Mouse (Mus musculus) MEL (cell line): ENCODE measurements around the gene Ncoa3. TPM values are rescaled to one million over a fixed set of nuclear protein-coding genes. Genes with fewer than 3 reads are reported as not detected.

ENCODE experiments used
- DNase-seq: peaks from one replicate; pipeline ENCODE4 v3.0.0; 2011; ENCODE audit warnings: low read depth, low spot score
- H3K27ac ChIP-seq: 2 replicates; pipeline ENCODE4 v1.5.1; 2012; ENCODE audit warnings: low read depth, mild to moderate bottlenecking, control low read depth, low read length, moderate library complexity; ENCODE audit not compliant: control insufficient read depth
- H3K27me3 ChIP-seq, 2 experiments: fragments of 150-350 bp in 1 of 2; sonication (generic) in 1 of 2; 2 replicates each; pipeline ENCODE4 v1.6.1; 2012; ENCODE audit warnings: low read length in 2 of 2, mild to moderate bottlenecking in 2 of 2, improper control_type of control experiment in 1 of 2, moderate library complexity in 1 of 2; ENCODE audit not compliant: insufficient read depth in 2 of 2, control insufficient read depth in 1 of 2
- H3K36me3 ChIP-seq, 2 experiments: 2 replicates each; pipeline ENCODE4 v1.6.1; 2012 to 2014; ENCODE audit warnings: low read length in 2 of 2, improper control_type of control experiment in 1 of 2, inconsistent platforms in 1 of 2, mild to moderate bottlenecking in 1 of 2; ENCODE audit not compliant: insufficient read depth in 2 of 2, control insufficient read depth in 1 of 2
- H3K4me1 ChIP-seq, 2 experiments: fragments of 150-350 bp in 1 of 2; sonication (generic) in 1 of 2; 2 replicates each; pipeline ENCODE4 v1.6.1; 2012; ENCODE audit warnings: low read length in 2 of 2, improper control_type of control experiment in 1 of 2, mild to moderate bottlenecking in 1 of 2; ENCODE audit not compliant: insufficient read depth in 2 of 2, control insufficient read depth in 1 of 2
- H3K4me3 ChIP-seq, 2 experiments: fragments of 150-350 bp in 1 of 2; sonication (generic) in 1 of 2; 2 replicates each; pipeline ENCODE4 v1.5.1; 2012; ENCODE audit warnings: low read depth in 2 of 2, low read length in 2 of 2, mild to moderate bottlenecking in 2 of 2, moderate library complexity in 2 of 2, control low read depth in 1 of 2, improper control_type of control experiment in 1 of 2; ENCODE audit not compliant: control insufficient read depth in 1 of 2, insufficient read depth in 1 of 2
- H3K79me2 ChIP-seq: 2 replicates; pipeline ENCODE4 v1.6.1; 2012; ENCODE audit warnings: mild to moderate bottlenecking, low read length, moderate library complexity; ENCODE audit not compliant: control insufficient read depth, poor library complexity, insufficient read depth
- H3K9ac ChIP-seq: 2 replicates; pipeline ENCODE4 v1.6.1; 2012; ENCODE audit warnings: low read depth, mild to moderate bottlenecking, control low read depth, low read length, moderate library complexity; ENCODE audit not compliant: control insufficient read depth, poor library complexity, severe bottlenecking
- H3K9me3 ChIP-seq: fragments of 150-350 bp; sonication (generic); replicated peaks from 2 replicates; pipeline ENCODE4 v1.6.1; 2012; ENCODE audit warnings: mild to moderate bottlenecking, low read length, improper control_type of control experiment, moderate library complexity; ENCODE audit not compliant: insufficient read depth
- BHLHE40 ChIP-seq: IDR thresholded peaks from 2 replicates; pipeline ENCODE4 v1.6.1; 2012; ENCODE audit warnings: low read depth, mild to moderate bottlenecking, inconsistent platforms, low read length, improper control_type of control experiment, borderline replicate concordance
- CHD2 ChIP-seq: IDR thresholded peaks from 2 replicates; pipeline ENCODE4 v1.6.1; 2011; ENCODE audit warnings: low read length, improper control_type of control experiment
- CTCF ChIP-seq, 3 experiments: IDR thresholded peaks in 2 of 3; conservative IDR thresholded peaks in 1 of 3; 2 replicates each; pipeline ENCODE4 v1.5.1; 2011 to 2012; ENCODE audit warnings: low read length in 3 of 3, low read depth in 2 of 3, mild to moderate bottlenecking in 2 of 3, improper control_type of control experiment in 1 of 3, inconsistent platforms in 1 of 3, mixed read lengths in 1 of 3, moderate library complexity in 1 of 3; ENCODE audit not compliant: control insufficient read depth in 1 of 3, insufficient read depth in 1 of 3, poor library complexity in 1 of 3, severe bottlenecking in 1 of 3
- E2F4 ChIP-seq: IDR thresholded peaks from 2 replicates; pipeline ENCODE4 v1.6.1; 2011; ENCODE audit warnings: low read depth, low read length, improper control_type of control experiment, borderline replicate concordance
- ELF1 ChIP-seq: IDR thresholded peaks from 2 replicates; pipeline ENCODE4 v1.6.1; 2014; ENCODE audit warnings: low read depth, mild to moderate bottlenecking, inconsistent platforms, low read length, improper control_type of control experiment, moderate library complexity
- EP300 ChIP-seq, 2 experiments: IDR thresholded peaks; 2 replicates each; pipeline ENCODE4 v1.6.1; 2011; ENCODE audit warnings: improper control_type of control experiment in 2 of 2, low read length in 2 of 2, low read depth in 1 of 2, mild to moderate bottlenecking in 1 of 2
- ETS1 ChIP-seq: IDR thresholded peaks from 2 replicates; pipeline ENCODE4 v1.6.1; 2012; ENCODE audit warnings: low read depth, mild to moderate bottlenecking, inconsistent platforms, low read length, improper control_type of control experiment, moderate library complexity
- GABPA ChIP-seq: IDR thresholded peaks from 2 replicates; pipeline ENCODE4 v1.6.1; 2012; ENCODE audit warnings: low read depth, mild to moderate bottlenecking, inconsistent platforms, low read length, improper control_type of control experiment, moderate library complexity
- GATA1 ChIP-seq: IDR thresholded peaks from 2 replicates; pipeline ENCODE4 v1.6.1; 2011; ENCODE audit warnings: low read depth, low read length, improper control_type of control experiment
- HCFC1 ChIP-seq: IDR thresholded peaks from 2 replicates; pipeline ENCODE4 v1.6.1; 2012; ENCODE audit warnings: low read depth, mild to moderate bottlenecking, inconsistent platforms, low read length, improper control_type of control experiment, moderate library complexity
- JUND ChIP-seq: IDR thresholded peaks from 2 replicates; pipeline ENCODE4 v1.6.1; 2011; ENCODE audit warnings: low read depth, mild to moderate bottlenecking, improper control_type of control experiment, low read length
- KAT2A ChIP-seq: conservative IDR thresholded peaks from 2 replicates; pipeline ENCODE4 v1.6.1; 2012; ENCODE audit warnings: low read depth, low read length, improper control_type of control experiment, inconsistent platforms
- MAFK ChIP-seq: IDR thresholded peaks from 2 replicates; pipeline ENCODE4 v1.6.1; 2011; ENCODE audit warnings: low read depth, mild to moderate bottlenecking, low read length, improper control_type of control experiment, borderline replicate concordance
- MAX ChIP-seq: IDR thresholded peaks from 2 replicates; pipeline ENCODE4 v1.6.1; 2011; ENCODE audit warnings: low read length, improper control_type of control experiment
- MEF2A ChIP-seq: IDR thresholded peaks from 2 replicates; pipeline ENCODE4 v1.6.1; 2014; ENCODE audit warnings: low read depth, mild to moderate bottlenecking, inconsistent platforms, low read length, improper control_type of control experiment; ENCODE audit not compliant: poor library complexity, insufficient replicate concordance, severe bottlenecking; ENCODE audit errors: extremely low read depth
- MXI1 ChIP-seq: IDR thresholded peaks from 2 replicates; pipeline ENCODE4 v1.6.1; 2011; ENCODE audit warnings: mild to moderate bottlenecking, low read depth, low read length, improper control_type of control experiment
- NELFE ChIP-seq: IDR thresholded peaks from 2 replicates; pipeline ENCODE4 v1.6.1; 2011; ENCODE audit warnings: low read depth, low read length, improper control_type of control experiment
- NRF1 ChIP-seq: IDR thresholded peaks from 2 replicates; pipeline ENCODE4 v1.6.1; 2014; ENCODE audit warnings: low read depth, mild to moderate bottlenecking, inconsistent platforms, low read length, improper control_type of control experiment, moderate library complexity; ENCODE audit not compliant: poor library complexity, insufficient read depth, severe bottlenecking
- POLR2A ChIP-seq, 2 experiments: IDR thresholded peaks; 2 replicates each; pipeline ENCODE4 v1.6.1; 2011 to 2012; ENCODE audit warnings: low read length in 2 of 2, mild to moderate bottlenecking in 2 of 2, control low read depth in 1 of 2, improper control_type of control experiment in 1 of 2, low read depth in 1 of 2, moderate library complexity in 1 of 2; ENCODE audit not compliant: control insufficient read depth in 1 of 2, insufficient read depth in 1 of 2, poor library complexity in 1 of 2
- POLR2AphosphoS2 ChIP-seq: IDR thresholded peaks from 2 replicates; pipeline ENCODE4 v1.6.1; 2011; ENCODE audit warnings: low read length, improper control_type of control experiment
- POLR2AphosphoS5 ChIP-seq: IDR thresholded peaks from 2 replicates; pipeline ENCODE4 v1.6.1; 2012; ENCODE audit warnings: low read depth, borderline replicate concordance, mild to moderate bottlenecking, inconsistent platforms, low read length, moderate library complexity, mixed read lengths
- RAD21 ChIP-seq: IDR thresholded peaks from 2 replicates; pipeline ENCODE4 v1.6.1; 2011; ENCODE audit warnings: mild to moderate bottlenecking, low read depth, low read length, improper control_type of control experiment
- RCOR1 ChIP-seq: IDR thresholded peaks from 2 replicates; pipeline ENCODE4 v1.6.1; 2012; ENCODE audit warnings: low read depth, mild to moderate bottlenecking, inconsistent platforms, low read length, improper control_type of control experiment
- SIN3A ChIP-seq: IDR thresholded peaks from 2 replicates; pipeline ENCODE4 v1.6.1; 2012; ENCODE audit warnings: low read length, improper control_type of control experiment, inconsistent platforms
- SMC3 ChIP-seq: IDR thresholded peaks from 2 replicates; pipeline ENCODE4 v1.6.1; 2011; ENCODE audit warnings: low read depth, low read length, improper control_type of control experiment
- TCF12 ChIP-seq: IDR thresholded peaks from 2 replicates; pipeline ENCODE4 v1.6.1; 2014; ENCODE audit warnings: low read depth, mild to moderate bottlenecking, inconsistent platforms, low read length, improper control_type of control experiment, moderate library complexity
- USF1 ChIP-seq: IDR thresholded peaks from 2 replicates; pipeline ENCODE4 v1.6.1; 2014; ENCODE audit warnings: low read depth, mild to moderate bottlenecking, inconsistent platforms, low read length, improper control_type of control experiment, moderate library complexity
- USF2 ChIP-seq, 2 experiments: IDR thresholded peaks; 2 replicates each; pipeline ENCODE4 v1.6.1; 2011 to 2012; ENCODE audit warnings: improper control_type of control experiment in 2 of 2, low read length in 2 of 2, borderline replicate concordance in 1 of 2, inconsistent platforms in 1 of 2, low read depth in 1 of 2, mild to moderate bottlenecking in 1 of 2; ENCODE audit not compliant: insufficient read depth in 1 of 2
- ZKSCAN1 ChIP-seq: IDR thresholded peaks from 2 replicates; pipeline ENCODE4 v1.6.1; 2012; ENCODE audit warnings: low read depth, mild to moderate bottlenecking, inconsistent platforms, low read length, improper control_type of control experiment, moderate library complexity
- polyA plus RNA-seq, 2 experiments: library from polyadenylated mRNA; stranded (reverse) in 1 of 2; unstranded in 1 of 2; fragments of >175 nt in 1 of 2; fragments of >200 nt in 1 of 2; gene quantifications; 2 replicates each; pipeline versions ENCODE4 v1.2.1 to v1.2.4; 2012; ENCODE audit warnings: low replicate concordance in 2 of 2, low read depth in 1 of 2; ENCODE audit not compliant: insufficient read length in 2 of 2, insufficient read depth in 1 of 2, missing spikeins in 1 of 2
- total RNA-seq: library from RNA; depleted of rRNA; stranded (reverse); fragments of 300-350 nt; gene quantifications from 2 replicates; pipeline ENCODE4 v1.2.3, GENCODE M21; 2012

The Ncoa3 gene
- total and polyA plus RNA-seq, 3 experiments: 5.7 to 19.8 (median 10.3) TPM

DNA sequence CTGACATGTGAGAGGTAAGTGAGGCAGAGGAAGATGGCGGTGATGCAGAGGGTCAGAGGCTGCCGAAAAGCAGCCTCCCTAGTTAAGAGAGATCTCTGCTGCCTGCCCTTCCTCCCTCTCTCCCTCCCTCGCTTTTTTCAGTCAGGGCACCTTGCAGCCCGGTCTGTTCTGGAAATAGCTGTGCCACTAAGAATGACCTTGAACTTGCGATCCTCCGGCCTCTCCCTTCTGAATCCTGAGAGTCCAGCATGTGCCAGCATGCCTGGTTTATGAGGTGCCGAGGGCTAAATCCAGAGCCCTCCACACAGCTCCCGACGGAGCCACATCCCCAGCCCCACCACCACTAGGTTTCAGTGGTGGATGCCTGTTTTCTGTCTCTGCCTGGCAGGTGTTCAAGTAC is 113.5 kb downstream of the Ncoa3 start:
- H3K27me3 ChIP-seq: no peaks in the 10 kb centered on the region
- no peak for TF ChIP-seq POLR2AphosphoS2
- no peak for TF ChIP-seq NELFE
- no peak for TF ChIP-seq ETS1
- no peak for TF ChIP-seq HCFC1
- no peak for TF ChIP-seq GABPA
- no peak for TF ChIP-seq E2F4
- TF ChIP-seq RAD21: no peak
- no peak for TF ChIP-seq ZKSCAN1
- no peak for TF ChIP-seq BHLHE40
- TF ChIP-seq MAFK: no peak
- TF ChIP-seq MXI1: no peak
- no peak for TF ChIP-seq MAX
- TF ChIP-seq SMC3: no peak
- TF ChIP-seq CTCF (IDR thresholded peaks at IDR 0.05 in 2 of 3, conservative IDR thresholded peaks at IDR 0.05 in 1 of 3; ENCODE audit: control insufficient read depth in 1 of 3, insufficient read depth in 1 of 3, low read depth in 2 of 3, low read length in 3 of 3, poor library complexity in 1 of 3, severe bottlenecking in 1 of 3): no peak
- no peak for TF ChIP-seq TCF12
- no peak for TF ChIP-seq MEF2A
- no peak for TF ChIP-seq ELF1
- no peak for TF ChIP-seq RCOR1
- no peak for DNase-seq

DNA sequence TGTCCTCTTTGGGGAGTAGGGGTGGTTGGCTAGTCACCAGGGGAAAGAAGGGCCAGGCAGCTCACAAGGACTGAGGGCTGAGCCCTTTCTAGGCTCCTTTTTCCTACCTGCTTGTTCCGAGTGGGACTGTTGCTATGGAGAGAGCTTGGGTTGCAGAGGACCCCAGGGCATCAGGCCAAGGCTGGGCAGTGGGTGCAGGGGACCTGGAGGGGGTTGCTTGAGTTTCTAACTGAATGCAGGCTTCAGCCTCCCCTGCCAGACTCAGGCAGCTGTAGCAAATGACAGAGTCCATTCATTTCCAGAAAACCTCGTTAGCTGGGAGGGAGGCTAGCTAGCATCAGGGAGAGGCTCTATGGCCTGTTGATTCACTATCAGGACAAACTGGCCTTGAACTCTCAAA is 114.2 kb downstream of the Ncoa3 start:
- H3K27me3 ChIP-seq: no peaks in the 10 kb centered on the region
- no peak for DNase-seq
- H3K9ac ChIP-seq: no peak overlapping the region
- no peak overlapping the region for H3K27ac ChIP-seq
- no peaks in the 10 kb centered on the region for H3K9me3 ChIP-seq
- TF ChIP-seq MAX (no peak), MEF2A (no peak), JUND (no peak), GABPA (no peak), POLR2A (IDR thresholded peaks at IDR 0.05; ENCODE audit: control insufficient read depth in 1 of 2, insufficient read depth in 1 of 2, low read depth in 1 of 2, low read length in 2 of 2, poor library complexity in 1 of 2) (no peak), EP300 (IDR thresholded peaks at IDR 0.05; ENCODE audit: low read depth in 1 of 2, low read length in 2 of 2) (no peak), NRF1 (no peak), KAT2A (no peak), GATA1 (no peak), CTCF (IDR thresholded peaks at IDR 0.05 in 2 of 3, conservative IDR thresholded peaks at IDR 0.05 in 1 of 3; ENCODE audit: control insufficient read depth in 1 of 3, insufficient read depth in 1 of 3, low read depth in 2 of 3, low read length in 3 of 3, poor library complexity in 1 of 3, severe bottlenecking in 1 of 3) (no peak), POLR2AphosphoS5 (no peak), USF2 (IDR thresholded peaks at IDR 0.05; ENCODE audit: borderline replicate concordance in 1 of 2, insufficient read depth in 1 of 2, low read depth in 1 of 2, low read length in 2 of 2) (no peak), CHD2 (no peak), USF1 (no peak), RAD21 (no peak), SIN3A (no peak)
- no peak overlapping the region for H3K4me3 ChIP-seq
- no peaks in the 10 kb centered on the region for H3K4me1 ChIP-seq
- H3K36me3 ChIP-seq: no peaks in the 10 kb centered on the region
- no peaks in the 10 kb centered on the region for H3K79me2 ChIP-seq

More for the DNA sequence above, 113.5 kb downstream of the Ncoa3 start:
- no peaks in the 10 kb centered on the region for H3K79me2 ChIP-seq
- H3K4me3 ChIP-seq: no peak overlapping the region
- no peak overlapping the region for H3K27ac ChIP-seq
- H3K9me3 ChIP-seq: no peaks in the 10 kb centered on the region
- no peaks in the 10 kb centered on the region for H3K36me3 ChIP-seq
- no peak overlapping the region for H3K9ac ChIP-seq
- H3K4me1 ChIP-seq: no peaks in the 10 kb centered on the region
